Mouse (Mus musculus) layer of hippocampus, postnatal 36 days (tissue): ENCODE data around the gene Nos3. TPM values are rescaled to one million over a fixed set of nuclear protein-coding genes. Genes with fewer than 3 reads are reported as not detected.
"Not testable (repeated sequence)": the region's sequence is repeated elsewhere in the genome, so short reads cannot be mapped to it uniquely, and the experiment has no call there.

Experiments used
- DNase-seq, 2 experiments: peaks; one replicate each; pipeline ENCODE4 v3.0.0; 2022
- total RNA-seq, 2 experiments: library from RNA; stranded (reverse); gene quantifications; 2 replicates each; pipeline ENCODE4 v1.2.3; 2021

Gene Nos3
- total RNA-seq, 2 experiments from 2014 or later, result 6.1 to 6.4 TPM

GRCm38 (mm10) chr5:24374666-24375328 is 10.2 kb downstream of the Nos3 start:
- no peak for DNase-seq

DNA sequence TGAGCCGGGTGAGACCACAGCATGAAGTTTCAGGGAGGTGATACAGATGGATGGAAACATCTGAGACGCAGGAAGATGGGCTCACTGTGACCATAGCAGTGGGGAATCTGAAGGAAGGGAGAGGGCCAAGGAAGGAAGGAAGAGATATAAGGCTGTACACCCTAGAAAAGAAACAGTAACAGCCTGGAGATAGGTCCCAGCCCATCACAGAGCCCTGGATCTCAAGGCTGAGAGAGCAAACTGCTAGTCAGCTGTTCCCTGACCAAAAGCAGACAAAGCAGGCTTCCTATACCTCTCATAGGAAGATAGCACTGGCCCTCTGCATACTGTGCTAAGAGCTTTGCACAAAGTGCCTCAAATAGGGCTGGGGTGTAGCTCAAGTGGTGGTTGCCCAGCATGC is 14.1 kb downstream of the Nos3 start:
- no peak for DNase-seq

- DNase-seq, result no peak
Measured at GRCm38 (mm10) chr5:24379501-24379900, 14.9 kb downstream of the Nos3 start.

DNA sequence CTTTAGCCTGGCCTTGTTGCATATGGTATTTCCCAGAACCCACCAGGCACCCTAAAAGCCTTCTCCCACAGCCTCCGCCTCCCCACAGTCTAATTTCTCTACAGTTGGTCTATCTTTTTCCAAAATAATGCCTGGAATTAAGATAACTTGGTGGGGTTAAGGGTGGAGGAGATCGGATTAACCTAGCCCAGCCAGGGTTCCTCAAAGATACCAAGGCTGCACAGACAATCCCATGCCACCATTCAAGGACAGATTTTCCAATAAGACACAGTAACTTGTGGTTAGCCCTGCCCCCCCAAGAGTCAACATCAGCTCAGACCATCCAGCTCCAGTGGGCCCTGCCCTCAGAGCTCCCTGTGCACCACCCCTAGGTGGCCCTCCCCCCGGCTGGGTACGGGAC is 15.9 kb downstream of the Nos3 start:
- DNase-seq, result no peak

GRCm38 (mm10) chr5:24381486-24381885 is 16.9 kb downstream of the Nos3 start:
- no peak for DNase-seq

DNA sequence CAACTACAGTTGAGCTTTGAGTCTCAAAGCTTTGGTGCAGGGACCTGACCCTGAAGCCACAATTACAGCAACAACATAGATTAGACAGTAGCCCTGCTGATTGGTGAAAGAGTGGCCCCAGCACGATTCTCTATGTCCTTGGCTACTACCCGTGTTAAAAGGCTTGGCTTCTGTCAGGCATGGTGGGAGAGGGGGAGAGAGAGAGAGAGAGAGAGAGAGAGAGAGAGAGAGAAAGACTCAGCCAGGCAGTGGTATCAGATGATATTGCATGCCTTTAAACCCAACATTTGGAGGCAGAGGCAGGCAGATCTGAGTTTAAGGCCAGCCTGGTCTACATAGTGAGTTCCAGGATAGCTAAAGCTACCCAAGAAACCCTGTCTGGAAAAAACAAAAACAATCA is 17.4 kb downstream of the Nos3 start:
- no peak for DNase-seq

DNA sequence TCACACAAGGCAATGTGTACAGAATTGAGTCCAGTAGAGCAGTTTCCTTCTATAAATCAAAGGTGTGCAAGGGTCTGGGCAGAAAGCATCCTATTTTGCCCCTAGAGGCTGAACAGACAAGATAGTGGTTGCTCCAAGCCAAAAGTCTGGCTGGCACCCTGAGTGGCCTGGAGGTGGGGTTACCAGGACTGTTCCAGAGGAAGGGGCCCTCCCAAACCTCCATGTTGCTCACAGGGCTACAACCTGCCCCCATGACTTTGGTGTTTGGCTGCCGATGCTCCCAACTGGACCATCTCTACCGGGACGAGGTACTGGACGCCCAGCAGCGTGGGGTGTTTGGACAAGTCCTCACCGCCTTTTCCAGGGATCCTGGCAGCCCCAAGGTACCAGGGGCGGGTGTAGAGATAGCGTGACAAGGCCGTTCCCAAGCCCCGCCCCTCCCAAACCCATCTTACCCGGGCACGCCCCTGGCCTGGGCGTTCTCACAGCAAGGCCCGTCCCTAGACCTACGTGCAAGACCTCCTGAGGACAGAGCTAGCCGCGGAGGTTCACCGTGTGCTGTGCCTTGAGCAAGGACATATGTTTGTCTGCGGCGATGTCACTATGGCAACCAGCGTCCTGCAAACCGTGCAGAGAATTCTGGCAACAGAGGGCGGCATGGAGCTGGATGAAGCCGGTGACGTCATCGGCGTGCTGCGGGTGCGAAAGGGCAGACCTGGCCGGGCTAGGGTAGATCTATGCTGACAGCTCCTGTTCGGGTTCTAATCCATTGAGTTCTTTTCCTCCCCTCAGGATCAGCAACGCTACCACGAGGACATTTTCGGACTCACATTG is 18.6 kb downstream of the Nos3 start:
- DNase-seq, result peak; percentile 87 to 89

- DNase-seq, result peak; percentile 33 to 36
Measured at GRCm38 (mm10) chr5:24384407-24384806, 19.8 kb downstream of the Nos3 start.

GRCm38 (mm10) chr5:24385374-24385773 is 20.8 kb downstream of the Nos3 start:
- no peak for DNase-seq

DNA sequence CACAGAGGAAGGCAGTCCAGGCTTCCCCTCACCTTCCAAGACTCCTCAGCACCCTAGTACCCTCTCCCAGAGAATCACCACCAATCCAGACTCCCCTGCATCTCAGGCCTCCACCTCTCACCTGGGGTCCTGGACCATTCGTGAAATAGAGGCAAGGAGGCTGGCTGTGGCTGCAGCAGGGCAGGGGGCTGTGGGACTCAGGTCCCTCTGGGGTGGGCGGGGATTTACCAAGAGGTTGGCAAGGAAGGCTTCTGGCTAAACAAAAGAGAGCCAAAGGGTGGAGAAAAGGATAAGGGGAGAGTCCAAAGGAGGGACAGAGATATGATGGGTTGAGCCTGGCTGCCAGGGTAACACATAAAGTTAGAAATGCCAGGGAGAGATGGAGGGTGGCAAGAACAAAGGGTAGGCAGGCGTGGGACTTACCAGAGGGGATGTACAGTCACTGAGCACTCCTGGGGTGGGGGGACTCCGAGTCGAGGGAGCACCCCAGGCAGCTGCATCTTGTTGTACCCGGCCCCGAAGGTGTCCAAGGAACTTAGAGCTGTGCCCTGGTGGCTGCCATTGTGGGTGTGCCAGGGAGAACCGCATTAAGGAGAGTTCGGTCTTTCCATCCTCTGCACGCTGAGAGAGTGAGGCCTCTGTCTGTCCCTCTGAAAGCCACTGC is 21.4 kb downstream of the Nos3 start:
- DNase-seq, result no peak

GRCm38 (mm10) chr5:24387264-24388241 is 22.9 kb downstream of the Nos3 start:
- DNase-seq, result peak; percentile 48 to 68

DNA sequence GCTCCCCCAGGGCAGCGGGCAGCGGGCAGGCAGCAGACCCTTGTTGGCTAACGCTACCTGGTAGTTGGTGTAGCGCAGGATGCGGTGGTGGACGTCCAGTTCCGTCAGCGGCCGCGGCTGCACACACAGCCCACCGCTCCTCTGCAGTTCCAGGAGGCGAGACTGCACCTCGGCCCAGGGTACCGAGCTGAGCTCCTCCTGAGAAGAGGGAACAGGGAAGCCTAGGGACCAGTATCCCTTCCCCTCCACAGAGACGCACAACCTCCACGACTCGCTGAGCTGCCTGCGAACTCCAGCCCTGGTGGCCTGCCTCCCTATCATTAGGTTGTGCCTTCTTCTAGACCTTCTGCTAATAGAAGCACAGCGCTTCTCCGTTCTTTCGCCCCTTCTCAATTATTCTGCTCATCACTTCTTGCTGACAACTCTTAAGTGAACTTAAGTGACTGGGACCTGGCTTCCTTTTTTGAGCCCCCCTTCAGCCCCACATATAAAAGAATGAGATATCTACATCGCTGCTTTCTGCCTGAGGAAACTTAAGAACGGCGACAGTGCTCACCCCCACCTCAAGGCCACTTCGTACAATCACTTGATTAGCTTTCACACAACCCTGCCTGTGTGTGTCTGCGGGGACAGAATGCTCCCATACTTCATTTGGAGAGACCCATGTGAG is 23.8 kb downstream of the Nos3 start:
- no peak for DNase-seq

- DNase-seq, result no peak
Measured at GRCm38 (mm10) chr5:24389011-24389657, 24.5 kb downstream of the Nos3 start.

- no peak for DNase-seq
Measured at GRCm38 (mm10) chr5:24389658-24390020, 25.0 kb downstream of the Nos3 start.

DNA sequence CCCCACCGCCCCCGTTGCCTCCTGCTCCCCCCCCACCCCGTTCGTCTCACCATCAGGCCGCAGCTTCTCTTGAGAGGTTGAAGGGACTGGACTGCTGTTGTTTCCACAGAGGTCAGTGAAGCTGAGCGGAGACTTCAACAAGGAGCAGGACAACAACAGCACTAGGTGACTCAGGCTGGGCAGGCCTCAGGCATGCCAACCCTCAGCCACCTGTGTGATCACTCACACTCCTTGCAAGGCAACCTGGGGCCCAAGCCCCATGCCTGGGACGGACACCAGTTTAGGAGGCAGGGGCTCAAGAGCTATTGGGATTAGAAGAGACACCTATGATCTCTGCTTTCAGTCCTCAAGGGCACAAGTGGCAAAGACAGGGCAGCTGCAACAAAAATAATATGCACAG is 27.3 kb downstream of the Nos3 start, which contains the start of gene Atg9b:
Gene Atg9b, minus strand, starts transcription at position 280 of the 400 bp plus-strand sequence.
- DNase-seq, result no peak

- DNase-seq, result no peak
Measured at GRCm38 (mm10) chr5:24392724-24393123, 28.1 kb downstream of the Nos3 start.

DNA sequence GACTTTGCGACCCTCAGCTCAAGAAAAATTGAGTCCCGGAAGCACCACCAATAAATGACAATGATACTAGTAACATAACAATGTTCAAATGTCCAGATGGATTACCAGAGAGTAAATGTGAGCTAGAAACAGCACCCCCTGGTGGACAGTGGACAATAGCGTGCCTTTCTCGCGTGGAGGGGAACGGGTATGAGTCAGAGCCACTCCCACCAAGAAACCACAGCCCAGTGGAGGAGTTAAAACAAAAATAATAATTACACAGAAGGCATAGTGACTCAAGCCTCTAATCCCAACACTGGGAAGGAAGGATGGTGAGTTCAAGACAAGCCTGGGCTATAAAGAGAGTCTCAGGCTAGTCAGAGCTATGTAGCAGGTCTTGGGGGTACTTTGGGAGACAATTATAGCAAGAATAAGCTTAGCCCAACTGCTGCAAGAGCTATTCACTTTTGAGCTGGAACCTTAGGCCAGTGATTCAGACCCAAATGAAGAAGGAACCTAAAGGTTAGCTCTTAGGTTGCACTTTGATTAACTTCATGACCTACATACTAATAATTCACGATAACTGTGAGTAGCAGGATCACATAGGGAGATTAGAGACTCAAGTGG is 28.9 kb downstream of the Nos3 start, which contains the start of gene Abcb8:
Gene Abcb8, plus strand, starts transcription at position 272 of the 606 bp plus-strand sequence.
- DNase-seq, result peak; percentile 72 to 86

DNA sequence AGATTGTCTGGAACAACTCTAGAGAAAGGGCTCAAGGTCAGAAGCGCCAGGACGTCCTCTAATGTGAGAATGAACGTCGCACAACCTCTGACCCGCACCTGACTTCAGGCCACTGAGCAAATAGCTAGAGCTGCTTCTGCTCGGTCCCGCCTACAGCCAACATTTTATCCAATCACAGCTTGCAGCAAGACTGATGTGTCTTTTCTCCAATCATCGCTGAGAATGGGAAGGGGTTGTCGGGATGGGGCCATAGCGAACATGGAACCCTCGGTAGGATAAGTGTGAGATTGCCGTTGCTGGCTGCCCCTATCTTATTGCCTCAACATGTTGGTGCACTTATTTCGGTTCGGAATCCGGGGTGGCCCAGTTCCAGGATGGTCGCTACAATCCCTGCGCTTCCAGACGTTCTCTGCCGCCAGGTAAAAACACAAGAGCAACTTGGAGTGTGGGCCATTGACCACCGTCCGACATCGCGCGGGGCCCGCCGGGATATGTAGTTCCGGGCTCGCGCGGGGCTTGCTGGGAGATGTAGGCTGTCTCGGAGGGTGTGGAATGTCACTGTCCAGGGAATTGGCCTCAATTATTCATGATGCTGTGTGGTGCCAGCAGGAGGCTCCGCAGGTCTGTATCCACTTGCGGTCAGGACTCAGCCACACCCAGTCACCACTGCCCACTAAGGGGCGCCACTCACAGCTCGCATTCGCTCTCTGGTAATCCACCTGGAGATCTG is 29.7 kb downstream of the Nos3 start:
- DNase-seq, result peak; percentile 93 to 95

DNA sequence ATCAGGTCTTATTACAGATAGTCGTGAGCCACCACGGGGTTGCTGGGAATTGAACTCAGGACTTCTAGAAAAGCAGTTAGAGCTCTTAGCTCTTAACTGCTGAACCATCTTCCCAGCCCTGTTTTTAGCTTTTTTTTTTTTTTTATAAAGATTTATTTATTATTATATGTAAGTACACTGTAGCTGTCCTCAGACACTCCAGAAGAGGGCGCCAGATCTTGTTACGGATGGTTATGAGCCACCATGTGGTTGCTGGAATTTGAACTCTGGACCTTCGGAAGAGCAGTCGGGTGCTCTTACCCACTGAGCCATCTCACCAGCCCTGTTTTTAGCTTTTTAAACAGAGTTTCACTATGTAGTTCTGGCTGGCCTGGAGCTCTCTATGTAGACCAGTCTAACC is 31.6 kb downstream of the Nos3 start:
- not testable (repeated sequence) for DNase-seq

DNA sequence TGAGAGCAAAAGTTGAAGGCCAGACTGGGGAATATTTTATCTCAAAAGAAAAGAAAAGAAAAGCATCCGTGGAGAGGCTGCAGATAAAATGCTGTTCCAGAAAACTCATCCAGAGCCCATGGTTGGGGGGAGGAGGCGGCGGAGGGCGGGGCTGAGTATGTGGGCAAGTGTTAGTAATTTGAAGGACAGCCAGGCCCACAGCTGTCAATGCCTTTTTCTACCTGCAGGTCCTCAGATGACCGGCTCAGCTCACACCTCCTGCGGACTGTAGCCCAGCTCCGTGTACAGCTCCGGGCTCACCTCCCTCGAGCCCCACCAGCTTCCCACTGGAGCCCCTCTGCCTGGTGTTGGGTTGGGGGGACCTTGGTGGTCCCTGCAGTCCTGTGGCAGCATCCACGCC is 35.1 kb downstream of the Nos3 start:
- DNase-seq, result no peak
